Mouse (Mus musculus) layer of hippocampus, adult 18-20 months (tissue): ENCODE results near the gene Olfr1328. TPM values are rescaled to one million over a fixed set of nuclear protein-coding genes. Genes with fewer than 3 reads are reported as not detected.
"Not testable (repeated sequence)": the region's sequence is repeated elsewhere in the genome, so short reads cannot be mapped to it uniquely, and the experiment has no call there.

ENCODE experiments used
- DNase-seq, 2 experiments: peaks; one replicate each; pipeline ENCODE4 v3.0.0; 2022; ENCODE audit warnings: low spot score in 2 of 2
- long read RNA-seq: library from polyadenylated mRNA; stranded (forward); transcript quantifications from one replicate; pipeline ENCODE4 v2.0.0, GENCODE M21; 2021
- total RNA-seq, 2 experiments: library from RNA; stranded (reverse); gene quantifications; 2 replicates each; pipeline ENCODE4 v1.2.3; 2021

Olfr1328 gene
- total RNA-seq = not detected
- long read RNA-seq = 0 reads

DNA sequence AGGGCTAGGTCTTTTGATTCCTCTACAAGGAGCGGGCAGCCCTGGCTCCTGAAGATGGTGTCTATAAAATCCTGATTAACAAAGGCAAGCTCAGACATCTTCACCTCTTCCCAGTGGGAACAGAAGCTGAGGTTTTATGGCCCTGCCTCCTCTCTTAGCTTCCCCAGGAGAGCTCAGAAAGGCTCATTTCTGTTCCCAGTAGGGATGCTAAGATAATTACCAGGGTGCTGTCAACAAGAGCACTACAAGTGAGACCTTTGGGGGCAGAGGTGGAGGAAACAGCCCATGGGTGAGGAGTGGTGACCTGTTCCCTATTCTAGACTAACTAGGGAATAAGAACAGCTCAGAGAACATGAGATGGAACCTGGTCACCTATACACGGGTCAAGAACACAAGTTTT, at the start of gene Olfr1328:
TSS of gene Olfr1328 (minus strand) at position 101 of the 400 bp plus-strand sequence.
- no peak for DNase-seq

GRCm38 (mm10) chr4:118985291-118985690, 46.9 kb upstream of the Olfr1328 start:
- no peak for DNase-seq

DNA sequence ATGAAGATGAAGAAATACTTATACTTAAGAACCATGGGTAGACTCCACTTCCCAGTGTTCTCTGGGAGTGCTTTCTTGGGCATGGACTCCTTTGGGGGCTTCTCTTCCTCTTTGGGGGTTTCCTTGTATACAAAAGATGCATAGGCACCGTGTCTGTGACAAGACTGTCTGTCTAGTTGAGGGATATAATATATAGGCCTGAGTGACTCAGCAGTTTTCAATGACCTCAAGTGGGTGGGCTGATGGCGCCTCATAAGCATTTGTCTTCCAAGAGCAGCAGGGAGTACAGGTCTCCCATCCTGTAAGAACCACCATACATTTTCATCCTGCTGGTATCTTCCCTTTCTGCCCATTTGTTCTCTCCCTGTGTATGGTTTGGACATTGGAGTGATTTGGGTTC, 34.9 kb upstream of the Olfr1328 start:
- no peak for DNase-seq

GRCm38 (mm10) chr4:118967711-118968110, 29.3 kb upstream of the Olfr1328 start:
- no peak for DNase-seq

- peak; percentile 11 to 41 for DNase-seq
These were observed 22.8 kb upstream of the Olfr1328 start, which contains the start of gene Lao1 for GRCm38 (mm10) chr4:118961141-118961628. Lao1 (plus strand) TSS chr4:118961578.

DNA sequence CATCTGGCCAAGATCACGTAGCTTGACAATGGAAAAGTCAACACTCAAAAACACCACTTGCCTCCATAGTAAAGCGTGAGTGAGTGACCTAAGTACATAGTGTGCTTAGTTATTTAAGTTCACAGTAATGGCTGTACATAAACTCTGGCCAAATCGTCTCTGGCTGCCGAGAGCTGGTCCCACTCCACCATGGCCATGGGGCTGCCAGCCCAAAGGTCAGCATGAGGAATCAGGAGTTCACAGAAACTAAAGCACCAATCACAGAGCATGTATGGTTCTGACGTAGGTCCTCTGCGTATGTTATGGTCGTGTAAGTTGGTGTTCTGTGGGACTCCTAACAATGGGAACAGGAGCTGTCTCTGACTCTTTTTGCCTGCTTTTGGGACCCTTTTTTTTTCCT, 20.4 kb upstream of the Olfr1328 start:
- no peak for DNase-seq

- not testable (repeated sequence) for DNase-seq
These were observed 7.1 kb downstream of the Olfr1328 start for GRCm38 (mm10) chr4:118931326-118931725.

DNA sequence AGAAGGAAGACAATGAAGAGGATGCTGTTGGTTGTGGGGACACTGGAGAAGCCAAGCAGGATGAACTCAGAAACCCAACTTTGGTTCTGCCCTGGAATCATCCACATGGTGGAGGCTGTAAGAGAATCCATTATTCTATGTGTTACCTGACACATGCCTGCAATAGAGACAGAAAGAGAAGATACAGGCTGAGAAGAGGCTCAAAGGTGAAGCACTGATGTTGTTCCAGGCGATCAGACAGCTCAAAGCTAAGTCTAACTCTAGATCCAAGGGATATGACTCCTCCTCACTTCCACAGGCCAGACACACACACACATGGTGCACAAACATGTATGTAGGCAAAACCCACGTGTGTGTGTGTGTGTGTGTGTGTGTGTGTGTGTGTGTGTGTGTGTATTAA, 21.0 kb downstream of the Olfr1328 start, which contains the start of gene Olfr1329:
TSS of gene Olfr1329 (minus strand) at position 101 of the 400 bp plus-strand sequence.
- not testable (repeated sequence) for DNase-seq

GRCm38 (mm10) chr4:118901981-118902380, 36.4 kb downstream of the Olfr1328 start:
- DNase-seq = no peak

DNA sequence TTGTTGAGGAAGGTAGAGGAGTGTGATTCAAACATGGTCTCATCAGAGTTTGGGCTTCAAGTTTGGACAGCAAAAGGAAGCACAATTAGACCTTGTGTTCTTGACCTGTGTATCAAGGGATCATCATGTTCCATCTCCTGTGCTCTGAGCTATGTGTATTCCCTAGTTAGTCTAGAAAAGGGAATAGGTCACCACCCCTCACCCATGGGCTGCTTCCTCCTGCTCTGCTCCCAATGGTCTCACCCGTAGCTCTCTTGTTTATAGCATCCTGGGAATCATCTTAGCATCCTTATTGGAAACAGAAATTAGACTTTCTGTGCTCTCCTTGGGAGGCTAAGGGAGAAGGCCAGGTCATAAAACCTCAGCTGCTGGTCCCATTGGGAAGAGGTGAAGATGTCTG, 50.1 kb downstream of the Olfr1328 start, which contains the start of gene Olfr1330:
TSS of gene Olfr1330 (plus strand) at position 301 of the 400 bp plus-strand sequence.
- no peak for DNase-seq

Other genes with a start within 250 kb of the Olfr1328 start
- not detected for gene Olfr1342, start 245.9 kb downstream of the Olfr1328 start, total RNA-seq
- gene Olfr1341, start 235.1 kb downstream of the Olfr1328 start, total RNA-seq = not detected
- not detected for gene Olfr1340, start 218.5 kb downstream of the Olfr1328 start, total RNA-seq
- not detected for gene Olfr1339, start 206.4 kb downstream of the Olfr1328 start, total RNA-seq
- not detected for gene Olfr1338, start 179.9 kb downstream of the Olfr1328 start, total RNA-seq
- not detected for gene Olfr1337, start 156.0 kb downstream of the Olfr1328 start, total RNA-seq
- gene Olfr1335, start 128.7 kb downstream of the Olfr1328 start, total RNA-seq = not detected
- gene Olfr1333, start 102.3 kb downstream of the Olfr1328 start, total RNA-seq = not detected
- gene Olfr1331, start 74.0 kb downstream of the Olfr1328 start, total RNA-seq = not detected
- not detected for gene Olfr1330, start 50.0 kb downstream of the Olfr1328 start, total RNA-seq
- not detected for gene Olfr1329, start 21.1 kb downstream of the Olfr1328 start, total RNA-seq
- gene Lao1, start 23.0 kb upstream of the Olfr1328 start, total RNA-seq = under 1 TPM; 0.30 to 0.57 TPM
- 10 to 100 TPM; 88.9 to 98.4 TPM for gene Slc2a1, start 170.1 kb upstream of the Olfr1328 start, total RNA-seq
- gene Zfp691, start 235.6 kb upstream of the Olfr1328 start, total RNA-seq = 1 to 10 TPM; 6.8 to 8.2 TPM